Mouse (Mus musculus) limb, embryonic 14.5 days (tissue): ENCODE results near the gene Asprv1. TPM values are rescaled to one million over a fixed set of nuclear protein-coding genes. Genes with fewer than 3 reads are reported as not detected.

Experiments
- ATAC-seq: fragments of 200-750 bp; cut with Nextera tagmentation; 2 replicates; pipeline ENCODE4 v1.8.0; 2017; ENCODE audit warnings: low read depth, moderate number of reproducible peaks, moderate TSS enrichment; ENCODE audit not compliant: low FRiP score
- DNase-seq: peaks from one replicate; pipeline ENCODE4 v3.0.0-alpha.2; 2015; ENCODE audit warnings: low spot score
- H3K27ac ChIP-seq: fragments of 300-500 bp; sonication (generic); replicated peaks from 2 replicates; pipeline ENCODE4 v1.5.1; 2014; ENCODE audit warnings: low read depth, mild to moderate bottlenecking, low read length, moderate library complexity, mixed read lengths
- H3K27me3 ChIP-seq: fragments of 300-500 bp; sonication (generic); 2 replicates; pipeline ENCODE4 v1.6.1; 2014; ENCODE audit warnings: low read length, mixed read lengths; ENCODE audit not compliant: control insufficient read depth, insufficient read depth
- H3K36me3 ChIP-seq: fragments of 300-500 bp; sonication (generic); 2 replicates; pipeline ENCODE4 v1.6.1; 2014; ENCODE audit warnings: mild to moderate bottlenecking, low read length, moderate library complexity, mixed read lengths; ENCODE audit not compliant: control insufficient read depth, insufficient read depth
- H3K4me1 ChIP-seq: fragments of 300-500 bp; sonication (generic); 2 replicates; pipeline ENCODE4 v1.6.1; 2014; ENCODE audit warnings: antibody characterized with exemption, low read length, mixed read lengths; ENCODE audit not compliant: control insufficient read depth, insufficient read depth
- H3K4me2 ChIP-seq: fragments of 300-500 bp; sonication (generic); replicated peaks from 2 replicates; pipeline ENCODE4 v1.6.1; 2014; ENCODE audit warnings: low read depth, mild to moderate bottlenecking, low read length, moderate library complexity; ENCODE audit not compliant: severe bottlenecking
- H3K4me3 ChIP-seq: fragments of 300-500 bp; sonication (generic); replicated peaks from 2 replicates; pipeline ENCODE4 v1.5.1; 2014; ENCODE audit warnings: low read length
- H3K9ac ChIP-seq: fragments of 300-500 bp; sonication (generic); 2 replicates; pipeline ENCODE4 v1.6.1; 2014; ENCODE audit warnings: mild to moderate bottlenecking, low read depth, low read length, moderate library complexity; ENCODE audit not compliant: severe bottlenecking
- H3K9me3 ChIP-seq: fragments of 300-500 bp; sonication (generic); 2 replicates; pipeline ENCODE4 v1.6.1; 2016; ENCODE audit warnings: low read length; ENCODE audit not compliant: control insufficient read depth
- POLR2A ChIP-seq: fragments of 200-500 bp; IDR thresholded peaks from 2 replicates; pipeline ENCODE4 v1.8.0; 2012; ENCODE audit warnings: inconsistent platforms, mild to moderate bottlenecking, moderate library complexity, borderline replicate concordance; ENCODE audit not compliant: insufficient read depth, insufficient read length; ENCODE audit errors: extremely low read depth
- WGBS: fragments of 180-500 bp; shearing (Covaris S2); extraction: QIAGEN DNeasy Blood & Tissue Kit; methylation state at CpG from one replicate; pipeline ENCODE4 v1.1.7; 2014; 5-methylcytosine and 5-hydroxymethylcytosine counted together
- polyA plus RNA-seq, 2 experiments: library from polyadenylated mRNA; depleted of rRNA in 1 of 2; stranded (reverse) in 1 of 2; unstranded in 1 of 2; fragments of >200 nt; fragmentation: Nextera tagmentation in 1 of 2; extraction: Ambion mirVana in 1 of 2; gene quantifications; 2 replicates each; pipeline versions ENCODE4 v1.2.1 to v1.2.3; 2012 to 2014

Asprv1 gene
- polyA plus RNA-seq, 2 experiments = 34.8 to 100.0 TPM

GRCm38 (mm10) chr6:86599951-86600414 is 28.0 kb upstream of the Asprv1 start:
- no peak overlapping the region for H3K9ac ChIP-seq
- peak; percentile 50 for ATAC-seq
- 0 out of 2 replicates have a peak overlapping the region, but pooled peaks have one; percentile 13 for H3K4me2 ChIP-seq

GRCm38 (mm10) chr6:86605260-86605659 is 22.7 kb upstream of the Asprv1 start:
- H3K9ac ChIP-seq = no peak overlapping the region
- H3K4me3 ChIP-seq = no peak overlapping the region
- no peak for TF ChIP-seq POLR2A

More at GRCm38 (mm10) chr6:86599951-86600414, 28.0 kb upstream of the Asprv1 start:
- peaks cover 13% of the 10 kb centered on the region for H3K4me1 ChIP-seq
- H3K27me3 ChIP-seq = no peaks in the 10 kb centered on the region
- peak; percentile 70 for DNase-seq
- H3K36me3 ChIP-seq = no peaks in the 10 kb centered on the region
- no peak overlapping the region for H3K27ac ChIP-seq
- TF ChIP-seq POLR2A = no peak
- WGBS = 38% methylated on average over 6 of the region's 6 CpGs
- no peak overlapping the region for H3K4me3 ChIP-seq
- H3K9me3 ChIP-seq = no peaks in the 10 kb centered on the region

GRCm38 (mm10) chr6:86606289-86606688 is 21.7 kb upstream of the Asprv1 start:
- no peak overlapping the region for H3K27ac ChIP-seq
- no peaks in the 10 kb centered on the region for H3K9me3 ChIP-seq
- TF ChIP-seq POLR2A = no peak
- WGBS = 83% methylated on average over 4 of the region's 4 CpGs
- H3K4me1 ChIP-seq = no peaks in the 10 kb centered on the region
- H3K9ac ChIP-seq = no peak overlapping the region
- no peaks in the 10 kb centered on the region for H3K36me3 ChIP-seq
- H3K4me2 ChIP-seq = no peak overlapping the region
- no peaks in the 10 kb centered on the region for H3K27me3 ChIP-seq
- ATAC-seq (no peak), DNase-seq (no peak)
- H3K4me3 ChIP-seq = no peak overlapping the region

More at GRCm38 (mm10) chr6:86605260-86605659, 22.7 kb upstream of the Asprv1 start:
- no peak overlapping the region for H3K27ac ChIP-seq
- H3K4me2 ChIP-seq = no peak overlapping the region
- H3K36me3 ChIP-seq = no peaks in the 10 kb centered on the region
- H3K4me1 ChIP-seq = peaks cover 2% of the 10 kb centered on the region
- no peaks in the 10 kb centered on the region for H3K27me3 ChIP-seq
- WGBS = 70% methylated on average over 7 of the region's 7 CpGs
- no peaks in the 10 kb centered on the region for H3K9me3 ChIP-seq
- DNase-seq (no peak), ATAC-seq (no peak)

GRCm38 (mm10) chr6:86607471-86607870 is 20.5 kb upstream of the Asprv1 start:
- Histone ChIP-seq H3K27me3 (no peaks in the 10 kb centered on the region), H3K4me2 (no peak overlapping the region), H3K9ac (no peak overlapping the region), H3K27ac (no peak overlapping the region), H3K4me3 (no peak overlapping the region), H3K9me3 (no peaks in the 10 kb centered on the region), H3K4me1 (no peaks in the 10 kb centered on the region), H3K36me3 (no peaks in the 10 kb centered on the region)
- ATAC-seq (no peak), DNase-seq (no peak)
- 70% methylated on average over 6 of the region's 6 CpGs for WGBS
- no peak for TF ChIP-seq POLR2A

- no peak for TF ChIP-seq POLR2A
- H3K27ac ChIP-seq = no peak overlapping the region
- no peaks in the 10 kb centered on the region for H3K27me3 ChIP-seq
- H3K4me1 ChIP-seq = no peaks in the 10 kb centered on the region
- H3K36me3 ChIP-seq = no peaks in the 10 kb centered on the region
- ATAC-seq (no peak), DNase-seq (no peak)
- H3K4me3 ChIP-seq = no peak overlapping the region
- WGBS = 95% methylated on average over 6 of the region's 6 CpGs
- H3K9ac ChIP-seq = no peak overlapping the region
- no peaks in the 10 kb centered on the region for H3K9me3 ChIP-seq
- H3K4me2 ChIP-seq = no peak overlapping the region
Measured at GRCm38 (mm10) chr6:86609235-86609634, 18.7 kb upstream of the Asprv1 start.

- 30% methylated on average over 5 of the region's 5 CpGs for WGBS
- ATAC-seq (no peak), DNase-seq (no peak)
- no peaks in the 10 kb centered on the region for H3K27me3 ChIP-seq
- no peak overlapping the region for H3K27ac ChIP-seq
- no peaks in the 10 kb centered on the region for H3K4me1 ChIP-seq
- H3K4me2 ChIP-seq = no peak overlapping the region
- no peak overlapping the region for H3K9ac ChIP-seq
- H3K9me3 ChIP-seq = no peaks in the 10 kb centered on the region
- H3K36me3 ChIP-seq = no peaks in the 10 kb centered on the region
- no peak for TF ChIP-seq POLR2A
- H3K4me3 ChIP-seq = no peak overlapping the region
Measured at GRCm38 (mm10) chr6:86610714-86611113, 17.2 kb upstream of the Asprv1 start.
